Mouse (Mus musculus) ovary, postnatal 14 days (tissue): ENCODE data around the gene Tmem171.

Source experiments
- DNase-seq: peaks from one replicate; pipeline ENCODE4 v3.0.0; 2022; ENCODE audit warnings: low spot score

Tmem171 gene

GRCm38 (mm10) chr13:98647775-98648568 is 46.7 kb downstream of the Tmem171 start:
- no peak for DNase-seq

- no peak for DNase-seq
Observed at GRCm38 (mm10) chr13:98638507-98639166, 56.0 kb downstream of the Tmem171 start.

GRCm38 (mm10) chr13:98637145-98637544 is 57.5 kb downstream of the Tmem171 start, which contains the start of gene Tmem174:
Gene Tmem174, minus strand, starts transcription at chr13:98637410.
- DNase-seq, result no peak

- no peak for DNase-seq
Observed at GRCm38 (mm10) chr13:98636571-98636970, 58.1 kb downstream of the Tmem171 start.
